Mouse (Mus musculus) C2C12 (cell line): ENCODE measurements around the gene Ccdc81. TPM values are rescaled to one million over a fixed set of nuclear protein-coding genes. Genes with fewer than 3 reads are reported as not detected.

Experiments
- H3K27me3 ChIP-seq: one replicate; pipeline ENCODE4 v1.6.1; 2011; ENCODE audit not compliant: control insufficient read depth, insufficient read depth, insufficient read length
- H3K36me3 ChIP-seq: one replicate; pipeline ENCODE4 v1.6.1; 2011; ENCODE audit not compliant: control insufficient read depth, insufficient read depth
- H3K4me3 ChIP-seq: one replicate; pipeline ENCODE4 v1.5.1; 2011; ENCODE audit warnings: mild to moderate bottlenecking, control low read depth; ENCODE audit not compliant: poor library complexity, insufficient read depth, severe bottlenecking
- H3K79me2 ChIP-seq: one replicate; pipeline ENCODE4 v1.6.1; 2011; ENCODE audit not compliant: control insufficient read depth, insufficient read depth
- H3K79me3 ChIP-seq: one replicate; pipeline ENCODE4 v1.6.1; 2011; ENCODE audit warnings: low read depth, control low read depth
- H3ac ChIP-seq: one replicate; pipeline ENCODE3; 2011; ENCODE audit warnings: low read depth; ENCODE audit not compliant: control insufficient read depth, insufficient read length
- CEBPB ChIP-seq: IDR thresholded peaks from one replicate; pipeline ENCODE4 v1.6.1; 2011; ENCODE audit warnings: low read depth, mild to moderate bottlenecking, control low read depth, moderate library complexity
- CTCF ChIP-seq: IDR thresholded peaks from one replicate; pipeline ENCODE4 v1.5.1; 2011; ENCODE audit not compliant: control insufficient read depth, insufficient read depth, insufficient read length
- FOSL1 ChIP-seq: IDR thresholded peaks from one replicate; pipeline ENCODE4 v1.8.0; 2011; ENCODE audit warnings: mild to moderate bottlenecking, low read length; ENCODE audit not compliant: poor library complexity, insufficient read depth, severe bottlenecking
- MAX ChIP-seq: IDR thresholded peaks from one replicate; pipeline ENCODE4 v1.6.1; 2011; ENCODE audit warnings: mild to moderate bottlenecking, control low read depth
- MYOD1 ChIP-seq: IDR thresholded peaks from one replicate; pipeline ENCODE4 v1.6.1; 2011; ENCODE audit warnings: low read depth; ENCODE audit not compliant: control insufficient read depth, insufficient read length
- MYOG ChIP-seq: IDR thresholded peaks from one replicate; pipeline ENCODE4 v1.6.1; 2011; ENCODE audit not compliant: control insufficient read depth, insufficient read length; ENCODE audit errors: extremely low read depth
- USF1 ChIP-seq: IDR thresholded peaks from one replicate; pipeline ENCODE4 v1.6.1; 2011; ENCODE audit warnings: low read depth, mild to moderate bottlenecking, control low read depth, moderate library complexity
- polyA plus RNA-seq: library from polyadenylated mRNA; unstranded; fragments of >200 nt; fragmentation: generic; extraction: Trizol; gene quantifications from one replicate; pipeline ENCODE4 v1.2.1, GENCODE M21; 2012; ENCODE audit warnings: missing spikeins

Ccdc81 gene
- polyA plus RNA-seq, 1 experiment: 0.11 TPM

DNA sequence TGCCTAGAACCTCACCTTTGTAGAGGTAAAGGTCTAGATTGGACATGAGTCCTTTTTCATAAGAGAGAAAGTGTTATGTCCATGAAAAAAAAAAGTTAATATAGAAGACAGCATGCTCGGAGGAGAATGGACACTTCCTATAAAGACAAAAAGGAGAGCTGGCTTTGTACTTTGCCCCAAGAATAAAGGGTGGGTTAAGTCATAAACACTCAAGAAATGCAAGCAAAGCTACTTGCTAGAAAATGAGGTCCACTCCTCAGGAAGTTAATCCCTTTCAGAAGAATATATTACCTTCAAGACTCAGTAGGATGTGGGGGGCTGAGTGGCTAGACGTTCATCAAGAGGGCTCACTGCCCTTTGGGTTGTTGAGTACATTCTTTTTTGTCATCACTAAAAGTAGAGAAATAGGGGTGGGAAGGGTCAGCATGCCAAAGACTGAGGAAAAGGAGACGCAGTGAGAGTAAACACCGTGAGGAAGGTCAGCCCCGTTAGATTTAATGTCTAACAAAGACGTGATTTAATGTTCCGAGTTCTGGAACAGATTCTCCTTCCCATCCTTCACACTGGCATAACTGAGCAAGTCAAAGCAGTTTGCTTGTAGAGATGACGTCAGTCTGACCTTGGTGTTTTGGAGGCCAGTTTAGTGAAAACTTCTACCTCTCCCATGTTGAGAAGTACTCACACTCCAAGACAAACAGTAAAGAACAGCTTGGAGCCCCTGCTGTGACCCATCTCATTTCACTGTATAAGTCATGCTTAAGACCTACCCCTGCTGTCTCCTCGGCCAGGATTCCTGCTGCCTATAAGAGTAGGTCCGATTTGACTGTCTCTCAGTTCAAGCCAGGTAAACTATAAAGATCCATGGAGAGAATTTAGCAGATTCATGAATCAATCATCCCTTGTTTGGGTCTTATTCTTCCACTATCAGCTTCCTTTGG, 51.0 kb downstream of the Ccdc81 start:
- TF ChIP-seq MAX (no peak), CTCF (no peak), MYOG (no peak), MYOD1 (no peak), FOSL1 (no peak), CEBPB (no peak), USF1 (no peak)
- H3K79me2 ChIP-seq: no peaks in the 10 kb centered on the region
- no peaks in the 10 kb centered on the region for H3K36me3 ChIP-seq
- no peaks in the 10 kb centered on the region for H3K27me3 ChIP-seq
- H3K79me3 ChIP-seq: no peaks in the 10 kb centered on the region
- H3ac ChIP-seq: no peak overlapping the region
- H3K4me3 ChIP-seq: no peak overlapping the region

DNA sequence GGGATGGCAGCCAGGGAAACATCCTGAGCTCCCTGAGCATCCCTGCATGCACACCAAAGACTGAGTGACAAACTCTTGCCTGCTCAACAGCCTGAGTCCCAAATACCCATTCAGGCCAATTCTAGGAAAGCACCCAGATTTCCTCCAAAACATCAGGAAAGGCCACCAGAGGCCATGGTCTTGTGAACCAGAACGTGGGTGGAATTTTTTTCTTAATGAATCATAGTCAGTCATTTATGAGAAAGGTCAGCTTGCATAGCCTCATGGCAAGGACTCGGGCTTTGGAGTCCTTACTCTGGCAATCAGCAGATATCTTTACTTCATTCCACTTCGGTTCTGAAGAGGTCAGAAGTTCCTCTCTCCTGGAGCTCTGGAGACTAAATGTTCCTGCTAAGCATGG, 52.9 kb downstream of the Ccdc81 start:
- no peaks in the 10 kb centered on the region for H3K79me3 ChIP-seq
- TF ChIP-seq MYOD1 (no peak), MYOG (no peak)
- no peak overlapping the region for H3K4me3 ChIP-seq
- H3K79me2 ChIP-seq: no peaks in the 10 kb centered on the region
- no peaks in the 10 kb centered on the region for H3K27me3 ChIP-seq
- no peak overlapping the region for H3ac ChIP-seq
- H3K36me3 ChIP-seq: no peaks in the 10 kb centered on the region

GRCm38 (mm10) chr7:89845669-89846068, 57.8 kb downstream of the Ccdc81 start:
- no peak for TF ChIP-seq FOSL1
- TF ChIP-seq CTCF: no peak
- TF ChIP-seq CEBPB: no peak
- no peak for TF ChIP-seq USF1
- TF ChIP-seq MYOG: no peak
- TF ChIP-seq MYOD1: no peak
- no peak for TF ChIP-seq MAX
- H3ac ChIP-seq: no peak overlapping the region
- H3K79me2 ChIP-seq: no peaks in the 10 kb centered on the region
- no peak overlapping the region for H3K4me3 ChIP-seq
- no peaks in the 10 kb centered on the region for H3K36me3 ChIP-seq
- no peaks in the 10 kb centered on the region for H3K27me3 ChIP-seq
- no peaks in the 10 kb centered on the region for H3K79me3 ChIP-seq

- H3K4me3 ChIP-seq: no peak overlapping the region
- no peaks in the 10 kb centered on the region for H3K27me3 ChIP-seq
- H3K36me3 ChIP-seq: no peaks in the 10 kb centered on the region
- H3K79me3 ChIP-seq: no peaks in the 10 kb centered on the region
- H3K79me2 ChIP-seq: no peaks in the 10 kb centered on the region
- TF ChIP-seq CEBPB (no peak), MAX (no peak), USF1 (no peak), MYOD1 (no peak), CTCF (no peak), MYOG (no peak), FOSL1 (no peak)
- H3ac ChIP-seq: no peak overlapping the region
These were observed 59.9 kb downstream of the Ccdc81 start for GRCm38 (mm10) chr7:89843533-89843932.

DNA sequence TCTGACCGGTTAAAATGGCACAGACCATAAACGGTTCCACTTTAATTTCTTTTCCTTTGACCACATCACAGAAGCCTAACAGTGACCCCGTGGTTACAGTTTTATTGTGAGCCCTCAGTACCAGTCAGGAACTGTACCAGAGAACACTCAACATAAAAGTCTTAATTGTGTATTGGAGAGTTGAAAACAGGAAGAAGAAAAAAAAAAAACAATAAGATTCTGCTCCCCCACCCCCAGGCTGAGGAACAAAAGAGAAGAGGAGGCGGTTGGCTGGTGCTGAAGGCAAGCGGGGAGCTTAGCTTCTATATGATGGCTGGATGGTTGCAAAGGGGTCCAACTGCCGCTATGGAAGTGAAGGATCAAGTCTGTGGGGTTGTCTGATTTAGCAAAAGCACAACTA, 60.3 kb downstream of the Ccdc81 start:
- Histone ChIP-seq H3K79me2 (no peaks in the 10 kb centered on the region), H3ac (no peak overlapping the region), H3K4me3 (no peak overlapping the region), H3K27me3 (no peaks in the 10 kb centered on the region), H3K79me3 (no peaks in the 10 kb centered on the region), H3K36me3 (no peaks in the 10 kb centered on the region)
- TF ChIP-seq MAX (no peak), MYOD1 (no peak), CEBPB (no peak), MYOG (no peak)

GRCm38 (mm10) chr7:89842404-89842715, 61.1 kb downstream of the Ccdc81 start:
- Histone ChIP-seq H3K4me3 (no peak overlapping the region), H3K79me2 (no peaks in the 10 kb centered on the region), H3ac (no peak overlapping the region), H3K79me3 (no peaks in the 10 kb centered on the region), H3K36me3 (no peaks in the 10 kb centered on the region), H3K27me3 (no peaks in the 10 kb centered on the region)
- TF ChIP-seq CEBPB (no peak), MYOG (no peak), USF1 (no peak), CTCF (no peak), FOSL1 (no peak), MAX (no peak)
